Mouse (Mus musculus): ENCODE measurements around the gene Crnkl1. TPM values are rescaled to one million over a fixed set of nuclear protein-coding genes. Genes with fewer than 3 reads are reported as not detected.

The Crnkl1 gene
- polyA plus RNA-seq, 1 experiment from 2014 or later = 27.4 TPM

Small RNA genes within 50 kb of the gene (microRNA-seq; reads per million reads assigned to microRNA genes)
- not detected for gene Gm25026

Other genes starting within 250 kb of the Crnkl1 start
- 151 and 152 TPM in 2 replicates for gene Naa20, start 32.9 kb downstream of the Crnkl1 start, polyA plus RNA-seq (2015; fragmentation: Nextera tagmentation; extraction: Ambion mirVana)
- 2.3 and 2.5 TPM in 2 replicates for gene Cfap61, start 230 bp downstream of the Crnkl1 start, polyA plus RNA-seq (2015; fragmentation: Nextera tagmentation; extraction: Ambion mirVana)

Measured in lung, embryonic 16.5 days (tissue).